Mouse (Mus musculus): ENCODE data around the gene Tmem252.

GRCm38 (mm10) chr19:24673762-24674161, at the start of gene Tmem252:
- TF ChIP-seq EP300 (IDR thresholded peaks at IDR 0.05; ENCODE audit: insufficient read depth, low read depth, low read length) (no peak), CTCF (IDR thresholded peaks at IDR 0.05) (no peak)

All from heart, adult 2 months (tissue).